Mouse (Mus musculus) embryonic facial prominence, embryonic 12.5 days (tissue): ENCODE measurements at regions not wholly inside any gene's neighbourhood (a gene's known extent, or its start where the extent isn't known, plus 50 kb on each side); places are given as distances from the start of the nearest gene placed in this dataset.

ENCODE experiments used
- ATAC-seq: fragments of 200-750 bp; cut with Nextera tagmentation; 2 replicates; pipeline ENCODE4 v1.8.0; 2017; ENCODE audit not compliant: insufficient number of reproducible peaks, insufficient read depth, low FRiP score, low TSS enrichment
- H3K27ac ChIP-seq: fragments of 300-500 bp; sonication (generic); 2 replicates; pipeline ENCODE4 v1.5.1; 2016; ENCODE audit warnings: mild to moderate bottlenecking
- H3K27me3 ChIP-seq: fragments of 300-500 bp; sonication (generic); 2 replicates; pipeline ENCODE4 v1.6.1; 2016; ENCODE audit warnings: mild to moderate bottlenecking, moderate library complexity
- H3K36me3 ChIP-seq: fragments of 300-500 bp; sonication (generic); 2 replicates; pipeline ENCODE4 v1.6.1; 2016; ENCODE audit warnings: mild to moderate bottlenecking
- H3K4me1 ChIP-seq: fragments of 300-500 bp; sonication (generic); 2 replicates; pipeline ENCODE4 v1.6.1; 2016
- H3K4me2 ChIP-seq: fragments of 300-500 bp; sonication (generic); replicated peaks from 2 replicates; pipeline ENCODE4 v1.6.1; 2016; ENCODE audit warnings: mild to moderate bottlenecking, moderate library complexity
- H3K4me3 ChIP-seq: fragments of 300-500 bp; sonication (generic); 2 replicates; pipeline ENCODE4 v1.5.1; 2016; ENCODE audit warnings: mild to moderate bottlenecking
- H3K9ac ChIP-seq: fragments of 300-500 bp; sonication (generic); 2 replicates; pipeline ENCODE4 v1.6.1; 2016; ENCODE audit warnings: mild to moderate bottlenecking, moderate library complexity
- H3K9me3 ChIP-seq: fragments of 300-500 bp; sonication (generic); 2 replicates; pipeline ENCODE4 v1.6.1; 2016; ENCODE audit warnings: mild to moderate bottlenecking, moderate library complexity
- WGBS: fragments of 180-500 bp; shearing (Covaris S2); methylation state at CpG from one replicate; pipeline ENCODE4 v1.1.7; 2016; 5-methylcytosine and 5-hydroxymethylcytosine counted together

DNA sequence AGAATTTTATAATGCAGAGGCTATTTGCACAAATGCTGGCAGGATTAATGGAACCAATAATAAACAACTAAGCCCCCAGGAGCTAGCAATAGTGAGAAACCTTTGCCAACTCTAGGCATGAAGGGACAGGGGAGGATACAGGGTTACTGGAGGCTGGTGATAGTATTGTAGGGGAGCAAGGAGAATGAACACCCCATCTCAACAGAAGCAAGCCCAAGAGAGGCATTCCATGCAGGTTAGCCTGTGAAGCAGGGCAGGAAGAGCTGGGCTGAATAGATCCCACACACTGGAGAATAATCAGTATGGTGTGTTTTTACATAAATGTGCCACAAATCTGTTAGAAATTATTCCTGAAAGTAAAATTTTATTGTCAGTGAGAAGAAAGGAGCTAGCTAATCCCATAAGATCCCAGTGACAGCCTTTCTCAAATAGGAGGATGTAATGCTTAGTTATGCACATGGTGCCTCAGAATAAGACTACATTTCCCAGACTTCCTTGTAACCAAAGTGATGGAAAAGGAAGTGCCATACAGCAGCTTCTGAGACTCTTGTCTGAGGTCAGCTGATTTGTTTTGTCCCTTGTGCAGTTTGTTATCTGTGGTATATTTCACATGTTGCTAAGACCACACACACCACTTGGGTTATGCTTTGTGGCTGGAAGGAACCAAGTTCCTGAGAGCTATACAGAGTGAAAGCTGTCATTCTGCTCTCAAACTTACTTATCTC lies 111.1 kb downstream of the Ccdc71l start:
- Histone ChIP-seq H3K36me3 (no peaks in the 10 kb centered on the region), H3K4me1 (no peaks in the 10 kb centered on the region), H3K27me3 (no peaks in the 10 kb centered on the region), H3K4me2 (no peak overlapping the region), H3K9ac (no peak overlapping the region), H3K9me3 (no peaks in the 10 kb centered on the region), H3K4me3 (no peak overlapping the region), H3K27ac (no peak overlapping the region)
- no peak for ATAC-seq

DNA sequence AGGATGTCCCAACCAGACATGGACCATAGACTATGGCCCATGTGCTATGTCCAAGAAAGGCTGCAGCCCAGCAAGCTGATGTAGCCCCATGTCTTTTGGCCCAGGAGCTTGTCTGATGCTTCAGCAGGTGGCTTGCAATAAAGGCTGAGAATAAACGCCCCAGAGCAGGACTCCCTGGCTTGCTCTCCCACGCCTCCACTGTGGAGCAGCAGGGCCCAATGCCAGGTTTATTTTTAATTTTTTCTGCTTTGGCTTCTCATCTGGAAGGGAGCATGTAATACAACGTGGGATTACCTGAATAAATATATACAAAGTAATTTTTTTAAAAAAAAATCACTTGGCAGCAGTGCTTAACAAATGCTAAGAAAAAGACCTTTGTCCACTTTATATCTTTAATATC lies 125.7 kb downstream of the Ccdc71l start:
- Histone ChIP-seq H3K27me3 (no peaks in the 10 kb centered on the region), H3K4me3 (no peak overlapping the region), H3K9me3 (no peaks in the 10 kb centered on the region), H3K36me3 (no peaks in the 10 kb centered on the region), H3K9ac (no peak overlapping the region), H3K4me1 (no peaks in the 10 kb centered on the region), H3K27ac (no peak overlapping the region), H3K4me2 (no peak overlapping the region)
- no peak for ATAC-seq
- WGBS: 63% methylated on average over 3 of the region's 3 CpGs

DNA sequence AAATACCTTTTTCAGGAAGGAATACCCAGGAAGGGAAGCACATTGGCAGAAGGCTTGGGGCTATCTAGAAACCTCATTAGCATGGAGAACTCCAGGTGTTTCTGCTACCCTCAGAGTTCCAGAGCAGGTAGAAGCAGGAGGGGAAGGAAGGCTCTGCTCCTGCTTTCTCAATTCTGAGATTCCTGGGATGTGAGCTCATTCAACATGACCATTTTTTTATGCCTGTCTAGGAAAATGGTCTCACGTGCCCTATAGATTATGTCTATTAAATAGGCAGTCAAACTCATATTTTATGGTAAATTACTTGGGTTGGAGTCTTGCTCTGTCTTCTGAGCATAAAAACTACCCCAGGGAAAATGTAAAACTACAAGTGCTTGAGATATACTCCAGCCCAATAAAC lies 130.2 kb downstream of the Ccdc71l start:
- 79% methylated on average over 1 of the region's 1 CpGs for WGBS
- Histone ChIP-seq H3K27ac (no peak overlapping the region), H3K9ac (no peak overlapping the region), H3K36me3 (no peaks in the 10 kb centered on the region), H3K4me3 (no peak overlapping the region), H3K4me1 (no peaks in the 10 kb centered on the region), H3K4me2 (no peak overlapping the region), H3K27me3 (no peaks in the 10 kb centered on the region), H3K9me3 (no peaks in the 10 kb centered on the region)
- ATAC-seq: no peak

DNA sequence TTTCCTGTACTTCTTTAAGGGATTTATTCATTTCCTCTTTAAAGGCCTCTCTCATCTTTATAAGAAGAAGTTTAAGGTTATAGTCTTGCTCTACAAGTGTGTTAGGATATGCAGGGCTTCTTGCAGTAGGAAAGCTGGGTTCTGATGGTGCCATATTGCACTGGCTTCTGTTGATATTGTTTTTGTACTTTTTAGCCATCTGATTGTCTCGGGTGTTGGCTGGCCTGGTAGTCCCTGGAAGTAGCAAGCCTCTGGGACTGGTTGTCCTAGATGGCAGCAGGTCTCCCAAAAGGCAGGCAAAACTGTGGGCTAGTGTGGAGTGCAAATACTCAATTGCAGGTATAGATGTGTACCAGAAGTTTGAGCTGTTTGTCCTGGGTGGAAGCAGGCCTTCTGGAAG lies 147.1 kb downstream of the Ccdc71l start:
- H3K27ac ChIP-seq: no peak overlapping the region
- WGBS: 67% methylated on average over 1 of the region's 1 CpGs
- no peaks in the 10 kb centered on the region for H3K27me3 ChIP-seq
- H3K4me2 ChIP-seq: no peak overlapping the region
- no peaks in the 10 kb centered on the region for H3K4me1 ChIP-seq
- no peak overlapping the region for H3K4me3 ChIP-seq
- no peaks in the 10 kb centered on the region for H3K36me3 ChIP-seq
- H3K9ac ChIP-seq: no peak overlapping the region
- H3K9me3 ChIP-seq: no peaks in the 10 kb centered on the region
- ATAC-seq: no peak

DNA sequence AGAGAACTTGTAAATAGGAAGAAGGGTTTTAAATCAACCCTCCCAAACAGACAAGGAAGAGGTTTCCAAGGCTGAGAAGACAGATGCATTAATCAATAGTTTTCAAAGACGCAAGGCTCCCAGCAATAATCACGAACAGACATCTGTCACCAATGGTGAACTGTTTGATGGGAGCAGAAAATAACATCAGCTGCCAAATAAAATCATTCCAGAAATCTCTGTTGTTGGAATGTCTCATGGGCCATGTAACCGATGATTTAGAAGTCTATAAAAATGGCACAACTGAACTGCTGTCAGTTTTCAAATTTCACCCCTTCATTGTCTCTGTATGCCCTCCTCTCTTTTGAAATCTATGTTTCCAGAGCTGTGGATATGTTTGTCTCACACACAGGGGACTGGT lies 152.7 kb downstream of the Ccdc71l start:
- Histone ChIP-seq H3K4me3 (no peak overlapping the region), H3K36me3 (no peaks in the 10 kb centered on the region), H3K4me1 (no peaks in the 10 kb centered on the region), H3K27me3 (no peaks in the 10 kb centered on the region), H3K9me3 (no peaks in the 10 kb centered on the region), H3K27ac (no peak overlapping the region), H3K4me2 (no peak overlapping the region), H3K9ac (no peak overlapping the region)
- 91% methylated on average over 3 of the region's 3 CpGs for WGBS
- ATAC-seq: no peak

DNA sequence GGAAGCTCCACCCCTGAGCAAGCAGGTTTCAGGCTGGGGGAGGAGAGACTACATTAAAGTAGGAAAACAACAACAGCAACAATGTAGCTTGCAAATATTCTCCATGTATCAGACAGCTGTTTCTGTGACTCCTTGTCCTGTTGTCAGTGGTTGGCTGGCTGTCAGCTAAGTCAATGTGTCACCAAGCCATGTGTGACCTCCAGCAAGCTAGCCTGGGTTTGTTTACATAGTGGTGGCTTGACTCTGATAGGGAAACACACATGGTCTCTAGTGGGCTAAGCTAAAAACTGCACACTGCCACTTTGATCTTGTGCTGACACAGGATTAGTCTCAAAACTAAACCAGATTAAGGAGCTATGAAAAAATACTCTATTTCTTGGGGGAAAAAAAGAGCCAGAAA lies 155.1 kb downstream of the Ccdc71l start:
- Histone ChIP-seq H3K4me1 (no peaks in the 10 kb centered on the region), H3K9me3 (no peaks in the 10 kb centered on the region), H3K4me2 (no peak overlapping the region), H3K4me3 (no peak overlapping the region), H3K36me3 (no peaks in the 10 kb centered on the region), H3K27me3 (no peaks in the 10 kb centered on the region), H3K27ac (no peak overlapping the region), H3K9ac (no peak overlapping the region)
- no peak for ATAC-seq

DNA sequence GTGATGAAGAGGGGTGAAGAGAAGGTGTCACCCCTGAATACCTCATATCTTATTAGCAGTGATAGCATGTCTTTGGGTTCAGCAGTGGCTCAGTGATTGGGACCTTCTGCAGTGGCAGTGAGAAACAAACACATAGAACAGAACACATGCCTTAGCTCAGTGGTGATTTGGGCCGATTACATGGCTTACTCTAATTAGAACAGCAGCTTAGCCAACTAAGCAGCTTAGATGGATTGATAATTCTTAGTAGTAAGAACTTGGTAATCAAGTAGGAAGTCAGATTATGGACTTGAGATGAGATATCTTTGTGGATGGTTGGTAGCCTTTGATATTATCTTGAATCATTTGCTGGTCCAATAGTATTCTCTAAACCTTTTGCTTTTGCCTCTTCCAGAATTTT lies 167.0 kb downstream of the Ccdc71l start:
- Histone ChIP-seq H3K9ac (no peak overlapping the region), H3K4me1 (no peaks in the 10 kb centered on the region), H3K9me3 (peaks cover 10% of the 10 kb centered on the region), H3K4me2 (no peak overlapping the region), H3K27ac (no peak overlapping the region), H3K27me3 (no peaks in the 10 kb centered on the region), H3K36me3 (no peaks in the 10 kb centered on the region), H3K4me3 (no peak overlapping the region)
- 76% methylated on average over 1 of the region's 1 CpGs for WGBS
- no peak for ATAC-seq

DNA sequence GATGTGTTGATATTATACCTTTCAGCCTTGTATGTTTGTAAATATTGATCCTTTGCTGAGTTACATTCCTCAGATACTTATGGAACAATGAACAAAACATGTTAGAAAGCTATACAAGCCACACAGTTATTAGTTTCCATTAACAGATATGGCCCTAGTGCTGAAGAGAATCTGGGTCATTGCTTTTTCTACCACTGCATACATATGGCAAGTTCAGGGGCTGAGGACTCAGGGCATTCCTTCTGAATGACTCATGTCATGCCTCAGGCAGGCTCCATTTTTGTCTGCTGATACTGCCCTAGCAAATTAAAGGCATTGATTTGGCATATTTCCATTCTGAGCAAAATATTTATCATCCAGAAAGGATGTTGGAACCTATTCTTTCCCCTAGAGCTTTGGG lies 167.9 kb downstream of the Ccdc71l start:
- no peaks in the 10 kb centered on the region for H3K27me3 ChIP-seq
- no peak overlapping the region for H3K4me3 ChIP-seq
- no peaks in the 10 kb centered on the region for H3K36me3 ChIP-seq
- no peak overlapping the region for H3K4me2 ChIP-seq
- H3K4me1 ChIP-seq: no peaks in the 10 kb centered on the region
- no peak for ATAC-seq
- no peak overlapping the region for H3K27ac ChIP-seq
- peaks cover 10% of the 10 kb centered on the region for H3K9me3 ChIP-seq
- H3K9ac ChIP-seq: no peak overlapping the region

DNA sequence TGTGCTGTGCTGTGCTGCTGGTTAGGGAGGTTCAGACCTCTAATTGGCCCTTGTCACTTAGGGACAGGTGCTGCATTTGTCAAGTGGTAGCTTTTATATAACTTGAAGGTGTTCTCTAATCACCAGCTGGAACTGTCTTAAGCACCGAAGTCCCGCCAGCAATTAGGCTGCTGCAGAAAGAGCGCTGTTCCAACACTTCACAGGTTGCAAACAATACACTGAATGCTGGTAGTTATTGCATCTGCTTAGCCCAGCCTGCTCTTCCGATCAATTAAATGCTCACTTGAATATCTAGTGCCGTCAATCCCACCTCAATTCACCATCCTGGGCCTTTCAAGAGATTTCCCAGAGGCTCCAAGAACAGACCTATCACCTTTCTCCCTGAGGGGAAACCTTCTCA lies 175.3 kb downstream of the Ccdc71l start:
- Histone ChIP-seq H3K27ac (no peak overlapping the region), H3K4me1 (no peaks in the 10 kb centered on the region), H3K4me3 (no peak overlapping the region), H3K27me3 (no peaks in the 10 kb centered on the region), H3K36me3 (no peaks in the 10 kb centered on the region), H3K4me2 (no peak overlapping the region), H3K9ac (no peak overlapping the region), H3K9me3 (peaks cover 4% of the 10 kb centered on the region)
- ATAC-seq: no peak
- WGBS: 68% methylated on average over 5 of the region's 5 CpGs

DNA sequence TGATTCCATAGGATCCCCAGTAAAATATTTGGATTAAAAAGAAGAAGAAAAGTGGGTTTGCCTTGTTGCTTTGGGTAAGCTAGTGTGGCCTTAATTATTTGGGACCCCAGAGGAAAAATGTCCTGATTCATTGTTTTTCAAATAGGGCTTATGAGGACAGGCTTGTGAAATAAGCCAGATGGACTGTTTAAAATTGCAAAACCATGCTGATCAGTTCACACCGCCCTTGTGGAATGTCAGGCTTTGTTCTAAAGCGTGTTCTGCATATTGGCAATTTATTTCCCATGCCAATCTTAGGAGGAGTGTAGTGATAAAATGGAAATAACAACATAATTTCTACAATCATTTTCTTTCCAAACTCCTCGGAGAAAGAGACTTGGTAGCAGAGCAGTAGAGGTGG lies 189.3 kb downstream of the Ccdc71l start:
- WGBS: 69% methylated on average over 3 of the region's 3 CpGs
- Histone ChIP-seq H3K4me3 (no peak overlapping the region), H3K27me3 (no peaks in the 10 kb centered on the region)

DNA sequence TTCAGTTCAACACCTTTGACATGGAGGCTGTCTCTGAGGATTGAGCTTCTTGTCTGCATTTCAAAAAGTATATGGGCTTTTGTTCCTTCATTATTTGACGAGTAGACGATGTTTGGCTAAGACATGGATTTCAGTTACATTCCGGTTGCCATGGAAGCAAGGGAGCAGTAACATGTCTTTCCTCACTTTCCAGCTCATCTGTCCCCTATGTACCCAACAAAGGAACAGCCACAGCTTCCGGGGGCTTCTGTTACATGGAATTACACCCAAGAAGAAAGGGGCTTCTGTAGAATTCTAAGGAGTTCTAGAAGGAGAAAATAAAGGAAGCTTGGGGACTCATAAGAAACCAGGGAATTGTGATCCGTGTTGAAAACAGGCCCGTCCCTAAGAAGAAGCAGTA lies 202.8 kb downstream of the Ccdc71l start:
- H3K27me3 ChIP-seq: no peaks in the 10 kb centered on the region
- no peaks in the 10 kb centered on the region for H3K36me3 ChIP-seq
- 87% methylated on average over 6 of the region's 6 CpGs for WGBS
- H3K9ac ChIP-seq: no peak overlapping the region
- no peak overlapping the region for H3K4me2 ChIP-seq
- H3K4me1 ChIP-seq: no peaks in the 10 kb centered on the region
- no peak for ATAC-seq
- no peak overlapping the region for H3K27ac ChIP-seq
- no peak overlapping the region for H3K4me3 ChIP-seq
- no peaks in the 10 kb centered on the region for H3K9me3 ChIP-seq

More for the DNA sequence above, 189.3 kb downstream of the Ccdc71l start:
- Histone ChIP-seq H3K27ac (no peak overlapping the region), H3K9ac (no peak overlapping the region), H3K4me1 (no peaks in the 10 kb centered on the region), H3K9me3 (no peaks in the 10 kb centered on the region), H3K36me3 (no peaks in the 10 kb centered on the region), H3K4me2 (no peak overlapping the region)
- no peak for ATAC-seq

DNA sequence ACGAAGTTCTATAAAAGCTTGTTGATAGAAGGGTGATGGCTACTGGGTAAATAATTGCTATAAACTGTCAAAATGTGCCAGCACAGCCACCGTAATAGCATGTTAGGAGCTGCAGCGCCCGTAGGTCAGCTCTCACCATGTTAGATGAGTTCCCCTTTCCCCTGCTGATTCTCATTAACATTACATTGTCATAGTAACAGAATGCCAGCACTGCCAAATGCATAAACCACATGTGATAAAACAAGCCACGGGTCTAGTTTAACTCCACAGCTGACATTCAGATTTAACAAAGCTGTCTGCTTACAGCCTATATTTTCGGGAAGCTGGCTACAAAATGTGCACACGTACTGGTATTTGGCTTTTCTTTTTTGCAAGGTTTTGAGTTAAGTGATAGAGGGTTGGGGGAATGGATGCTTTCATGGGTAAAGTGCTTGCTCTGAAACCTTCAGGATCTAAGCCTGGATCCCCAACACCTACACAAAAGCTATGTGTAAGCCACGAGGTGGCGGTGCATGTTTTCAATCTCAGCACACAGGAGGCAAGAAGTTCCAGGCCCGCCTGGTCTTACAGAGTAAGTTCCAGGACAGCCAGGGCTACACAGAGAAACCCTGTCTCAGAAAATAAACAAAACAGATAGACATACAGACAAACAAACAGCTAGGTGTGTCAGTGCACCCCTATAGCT lies 217.1 kb upstream of the Nampt start:
- H3K4me2 ChIP-seq: no peak overlapping the region
- no peak overlapping the region for H3K27ac ChIP-seq
- H3K27me3 ChIP-seq: no peaks in the 10 kb centered on the region
- H3K36me3 ChIP-seq: no peaks in the 10 kb centered on the region
- H3K9me3 ChIP-seq: no peaks in the 10 kb centered on the region
- no peak overlapping the region for H3K9ac ChIP-seq
- H3K4me1 ChIP-seq: no peaks in the 10 kb centered on the region
- ATAC-seq: no peak
- H3K4me3 ChIP-seq: no peak overlapping the region
- WGBS: 74% methylated on average over 10 of the region's 10 CpGs
